Mouse (Mus musculus) T-helper 1 cell (primary cell): ENCODE results near the gene Slc35e3.

Experiments
- in situ Hi-C: fragments of 300-600 bp; cut with MboI, MseI; formaldehyde crosslinking; loops from one replicate; pipeline ENCODE4 v1.15.1; 2025; ENCODE audit warnings: high pct_unique_total_duplicates

Gene Slc35e3

GRCm38 (mm10) chr10:117714928-117715500 lies 31.2 kb downstream of the Slc35e3 start:
- in situ Hi-C loops: no loop called here

DNA sequence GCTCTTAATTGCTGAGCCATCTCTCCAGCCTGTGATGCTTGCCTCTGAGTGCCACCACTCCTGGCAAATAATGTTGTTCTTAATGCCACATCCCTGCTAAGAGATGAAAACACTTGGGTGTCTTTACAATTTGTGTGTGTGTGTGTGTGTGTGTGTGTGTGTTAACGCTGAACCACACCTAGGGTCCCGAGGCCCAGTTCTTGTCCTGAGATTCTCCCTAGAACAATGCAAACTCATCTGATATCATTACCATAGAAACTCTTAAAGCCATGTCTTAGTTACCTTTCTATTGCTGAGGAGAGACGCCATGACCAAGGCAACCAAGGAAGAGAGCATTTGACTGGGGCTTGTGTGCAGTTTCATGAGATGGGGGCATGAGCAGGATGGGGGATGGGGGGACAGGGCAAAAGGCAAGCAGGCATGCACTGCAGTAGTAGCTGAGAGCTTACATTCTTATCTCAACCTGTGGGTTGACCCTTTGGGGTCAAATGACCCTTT lies 32.1 kb downstream of the Slc35e3 start:
- in situ Hi-C loops: no loop called here

- in situ Hi-C loops: no loop called here
Measured at GRCm38 (mm10) chr10:117713466-117713865, 32.7 kb downstream of the Slc35e3 start.

GRCm38 (mm10) chr10:117712871-117713270 lies 33.3 kb downstream of the Slc35e3 start:
- in situ Hi-C loops: no loop called here

GRCm38 (mm10) chr10:117712191-117712754 lies 33.9 kb downstream of the Slc35e3 start:
- in situ Hi-C loops: no loop called here

DNA sequence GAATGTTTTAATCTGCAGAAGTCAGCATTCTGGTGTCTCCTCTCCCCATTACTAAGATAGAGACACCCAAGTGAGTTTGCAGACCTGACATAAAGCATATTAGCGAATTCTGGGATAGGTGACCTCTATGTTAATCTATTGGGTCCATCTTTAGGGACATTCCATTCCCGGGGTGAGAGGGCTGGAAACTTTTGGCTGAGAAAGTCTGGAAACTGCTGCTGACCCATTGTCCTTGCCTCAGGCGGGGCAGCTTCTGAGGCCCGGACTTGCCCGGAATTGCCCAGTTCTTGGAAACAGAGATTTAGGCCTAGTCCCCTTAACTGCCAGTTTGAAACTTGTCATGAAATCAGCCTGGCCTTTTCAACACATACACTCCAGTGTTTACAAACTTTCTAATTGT lies 34.8 kb downstream of the Slc35e3 start:
- in situ Hi-C loops: no loop called here

- in situ Hi-C loops: no loop called here
Measured at GRCm38 (mm10) chr10:117710604-117711141, 35.5 kb downstream of the Slc35e3 start, which contains the start of gene Mdm2. TSS of gene Mdm2 (minus strand) at chr10:117710758.

- in situ Hi-C loops: no loop called here
Measured at GRCm38 (mm10) chr10:117709930-117710603, 36.1 kb downstream of the Slc35e3 start.

GRCm38 (mm10) chr10:117709326-117709830 lies 36.8 kb downstream of the Slc35e3 start:
- in situ Hi-C loops: no loop called here

DNA sequence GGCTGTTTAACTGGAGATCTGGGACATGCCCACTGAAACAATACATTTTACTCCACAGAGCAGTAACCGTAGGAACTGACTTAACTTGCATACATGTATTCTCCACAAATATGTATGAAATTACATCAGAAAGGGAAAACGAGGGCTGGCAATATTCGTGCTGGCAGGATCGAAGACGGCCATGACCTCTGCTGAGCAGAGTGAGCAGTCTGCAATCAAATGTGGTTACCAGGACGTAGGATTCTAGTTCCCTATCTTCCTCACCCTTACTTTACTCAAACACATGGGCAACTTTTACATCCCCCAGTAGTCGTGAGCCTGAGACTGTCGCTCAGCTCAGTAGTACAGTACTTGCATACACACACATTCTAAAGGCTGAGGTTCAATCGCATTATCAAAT lies 37.3 kb downstream of the Slc35e3 start:
- in situ Hi-C loops: no loop called here

GRCm38 (mm10) chr10:117708376-117708775 lies 37.8 kb downstream of the Slc35e3 start:
- in situ Hi-C loops: no loop called here

- in situ Hi-C loops: no loop called here
Measured at GRCm38 (mm10) chr10:117707114-117707838, 38.9 kb downstream of the Slc35e3 start.

- in situ Hi-C loops: no loop called here
Measured at GRCm38 (mm10) chr10:117706440-117706839, 39.7 kb downstream of the Slc35e3 start.

DNA sequence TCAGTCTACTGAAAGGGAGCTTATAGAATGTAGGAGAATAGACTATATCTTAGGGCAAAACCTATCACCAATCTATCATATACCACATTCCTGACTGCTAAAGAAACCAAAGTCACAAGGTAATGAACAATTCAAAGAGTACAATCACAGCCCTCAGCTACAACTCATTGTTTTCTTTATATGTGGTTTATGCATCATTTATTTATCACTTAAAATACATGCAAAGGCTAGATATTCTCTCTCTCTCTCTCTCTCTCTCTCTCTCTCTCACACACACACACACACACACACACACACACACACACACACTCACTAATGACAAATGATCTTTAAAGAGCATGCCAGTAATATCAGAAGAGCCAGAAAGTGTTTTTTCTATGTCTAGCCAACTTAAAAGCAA lies 40.4 kb downstream of the Slc35e3 start:
- in situ Hi-C loops: no loop called here

GRCm38 (mm10) chr10:117704964-117705335 lies 41.2 kb downstream of the Slc35e3 start:
- in situ Hi-C loops: loop anchor here (5.0 kb wide), 1 partner anchor 52 kb away; no protein-coding TSS in a partner anchor

GRCm38 (mm10) chr10:117704314-117704963 lies 41.7 kb downstream of the Slc35e3 start:
- in situ Hi-C loops: loop anchor here (5.0 kb wide), 1 partner anchor 53 kb away; no protein-coding TSS in a partner anchor

GRCm38 (mm10) chr10:117703506-117703905 lies 42.7 kb downstream of the Slc35e3 start:
- in situ Hi-C loops: loop anchor here (5.0 kb wide), 1 partner anchor 54 kb away; no protein-coding TSS in a partner anchor

- in situ Hi-C loops: loop anchor here (5.0 kb wide), 1 partner anchor 55 kb away; no protein-coding TSS in a partner anchor
Measured at GRCm38 (mm10) chr10:117702024-117702833, 43.9 kb downstream of the Slc35e3 start.

DNA sequence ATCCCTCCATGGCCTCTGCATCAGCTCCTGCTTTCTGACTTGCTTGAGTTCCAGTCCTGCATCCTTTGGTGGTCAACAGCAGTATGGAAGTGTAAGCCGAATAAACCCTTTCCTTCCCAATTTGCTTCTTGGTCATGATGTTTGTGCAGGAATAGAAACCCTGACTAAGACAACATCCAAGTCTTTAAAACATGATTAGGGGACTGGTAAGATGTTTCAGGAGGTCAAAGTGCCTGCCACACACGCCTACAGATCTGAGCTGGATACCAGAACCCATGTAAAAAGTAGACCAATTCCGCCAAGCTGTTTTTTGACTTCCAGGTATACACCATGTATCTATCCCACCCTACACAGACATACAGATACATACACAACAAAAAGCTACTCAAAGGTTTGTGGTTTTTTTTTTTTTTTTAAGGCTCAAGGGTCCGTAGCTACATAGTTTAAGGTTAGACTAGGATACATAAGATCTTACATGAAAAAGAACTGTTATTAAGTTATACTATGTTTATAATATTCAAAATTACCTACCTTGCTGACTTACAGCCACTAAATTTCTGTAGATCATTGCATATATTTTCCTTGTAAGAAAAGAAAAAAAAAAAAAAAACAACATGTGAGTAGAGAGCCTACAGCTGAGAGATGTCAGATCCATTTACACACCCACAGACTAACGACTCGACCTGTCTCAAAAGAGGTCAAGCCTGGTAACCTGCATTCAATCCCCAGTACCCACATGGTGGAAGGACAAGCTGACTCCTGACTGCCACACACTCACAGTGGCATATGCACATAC lies 44.9 kb downstream of the Slc35e3 start:
- in situ Hi-C loops: loop anchor here (5.0 kb wide), 1 partner anchor 56 kb away; no protein-coding TSS in a partner anchor
